Comparison of ENCODE assay signal across 8 mouse cellular contexts in genomic region chr14:30624277-30624721, GRCm38 (mm10). TPM values are rescaled to one million over a fixed set of nuclear protein-coding genes. Genes with fewer than 3 reads are reported as not detected.
DNase-seq lines count a peak whose midpoint lies in the region; ATAC-seq lines count a peak whose summit lies in the region.

No protein-coding gene starts in this region.

- no peaks in the 10 kb centered on the region; the same call in 1 of the 2 replicates for H3K36me3 ChIP-seq in heart, embryonic 13.5 days
- H3K36me3 ChIP-seq in hindbrain, embryonic 12.5 days = no peaks in the 10 kb centered on the region

- peak overlapping the region; percentile 78 for H3K4me3 ChIP-seq in heart, embryonic 13.5 days
- peak overlapping the region; percentile 65 for H3K4me3 ChIP-seq in hindbrain, embryonic 12.5 days

- peaks cover 38% of the 10 kb centered on the region for H3K4me1 ChIP-seq in heart, embryonic 13.5 days
- H3K4me1 ChIP-seq in hindbrain, embryonic 12.5 days = peaks cover 25% of the 10 kb centered on the region

- no peak for DNase-seq in heart, postnatal 4 days
- peak; percentile 28 for DNase-seq in MEL-GATA-1-ER (ENCODE audit: extremely low read depth, low read depth)
- DNase-seq in left cerebral cortex, adult 18-20 months (ENCODE audit: low spot score in 2 of 2) = no peak
- DNase-seq in left cerebral cortex, postnatal 36 days (ENCODE audit: low spot score in 2 of 2) = no peak
- no peak for DNase-seq in cerebellum, postnatal 4 days (ENCODE audit: low spot score in 2 of 2)

- intact Hi-C loops in left cerebral cortex, postnatal 36 days (cut with DNase I) = no loop called here

- H3K4me2 ChIP-seq in heart, embryonic 13.5 days = peak overlapping the region; percentile 77
- H3K4me2 ChIP-seq in hindbrain, embryonic 12.5 days (replicated peaks) = peak overlapping the region; percentile 65

- no peak for ATAC-seq in heart, embryonic 13.5 days (ENCODE audit: extremely low read depth, insufficient number of reproducible peaks, low FRiP score, low TSS enrichment)
- ATAC-seq in hindbrain, embryonic 12.5 days (ENCODE audit: low FRiP score) = no peak
- ATAC-seq in megakaryocyte-erythroid progenitor cell, adult 5-6 weeks (replicated peaks; ENCODE audit: low FRiP score, low TSS enrichment, poor library complexity, severe bottlenecking) = 0 out of 2 replicates have a peak, but pooled peaks have one; percentile 20

- H3K27ac ChIP-seq in heart, embryonic 13.5 days (replicated peaks) = peak overlapping the region; percentile 66; the same call in 1 of the 2 replicates
- H3K27ac ChIP-seq in hindbrain, embryonic 12.5 days = no peak overlapping the region

- H3K9me3 ChIP-seq in heart, embryonic 13.5 days = no peaks in the 10 kb centered on the region
- no peaks in the 10 kb centered on the region for H3K9me3 ChIP-seq in hindbrain, embryonic 12.5 days (replicated peaks)

- peak overlapping the region; percentile 84 for H3K9ac ChIP-seq in heart, embryonic 13.5 days
- no peak overlapping the region for H3K9ac ChIP-seq in hindbrain, embryonic 12.5 days

- 0 out of 2 replicates have a peak, but pooled peaks cover 3% of the 10 kb centered on the region for H3K27me3 ChIP-seq in heart, embryonic 13.5 days (replicated peaks)
- H3K27me3 ChIP-seq in hindbrain, embryonic 12.5 days = peaks cover 19% of the 10 kb centered on the region

- WGBS in heart, embryonic 13.5 days = 50% methylated on average over 8 of the region's 8 CpGs
- WGBS in hindbrain, embryonic 12.5 days = 65% methylated on average over 8 of the region's 8 CpGs

RNA-seq across cellular contexts. Expression of gene Prkcd, which starts 1.7 kb away (rescaled TPM):
- 36.7 and 40.9 TPM in 2 replicates for polyA plus RNA-seq in heart, embryonic 13.5 days (2015; fragmentation: Nextera tagmentation; extraction: Ambion mirVana)
- 10 to 100 TPM; 28.6 to 30.9 TPM for total RNA-seq in heart, postnatal 4 days (2021)
- polyA plus RNA-seq in hindbrain, embryonic 12.5 days (2016; fragmentation: Nextera tagmentation; extraction: Ambion mirVana) = 42.3 and 44.2 TPM in 2 replicates
- total RNA-seq in megakaryocyte-erythroid progenitor cell, adult 5-6 weeks (2014; fragmentation: Nextera tagmentation) = 33.4 and 47.3 TPM in 2 replicates
- total RNA-seq in megakaryocyte-erythroid progenitor cell, adult 5-6 weeks (2017) = 20.7 and 32.0 TPM in 2 replicates
- 10 to 100 TPM; 11.4 to 12.7 TPM for total RNA-seq in left cerebral cortex, adult 18-20 months (2021)
- 10 to 100 TPM in 1 of 2 experiments, 1 to 10 TPM in 1; 9.8 to 15.4 TPM for total RNA-seq in left cerebral cortex, postnatal 36 days (2021)

RNA-seq across cellular contexts. Expression of gene Rft1, which starts 29.9 kb away (rescaled TPM):
- 9.1 and 10.3 TPM in 2 replicates for polyA plus RNA-seq in heart, embryonic 13.5 days (2015; fragmentation: Nextera tagmentation; extraction: Ambion mirVana)
- 10 to 100 TPM in 1 of 2 experiments, 1 to 10 TPM in 1; 9.6 to 10.5 TPM for total RNA-seq in heart, postnatal 4 days (2021)
- 13.1 and 13.7 TPM in 2 replicates for polyA plus RNA-seq in hindbrain, embryonic 12.5 days (2016; fragmentation: Nextera tagmentation; extraction: Ambion mirVana)
- 15.4 and 23.5 TPM in 2 replicates for total RNA-seq in megakaryocyte-erythroid progenitor cell, adult 5-6 weeks (2014; fragmentation: Nextera tagmentation)
- total RNA-seq in megakaryocyte-erythroid progenitor cell, adult 5-6 weeks (2017) = 7.6 and 18.7 TPM in 2 replicates
- 10 to 100 TPM; 10.0 to 10.4 TPM for total RNA-seq in left cerebral cortex, adult 18-20 months (2021)
- total RNA-seq in left cerebral cortex, postnatal 36 days (2021) = 10 to 100 TPM; 12.6 to 12.9 TPM
